Mouse (Mus musculus) cortical plate, adult 2 months (tissue): ENCODE results near the gene Mpo.

ENCODE experiments used
- CTCF ChIP-seq: fragments of 200-500 bp; IDR thresholded peaks from 2 replicates; pipeline ENCODE4 v1.5.1; 2011; ENCODE audit warnings: mild to moderate bottlenecking, control low read depth, low read length; ENCODE audit not compliant: insufficient read depth; ENCODE audit errors: extremely low read depth
- POLR2A ChIP-seq: fragments of 200-500 bp; IDR thresholded peaks from 2 replicates; pipeline ENCODE4 v1.6.1; 2011; ENCODE audit warnings: mild to moderate bottlenecking, low read length, control low read depth; ENCODE audit not compliant: insufficient read depth; ENCODE audit errors: extremely low read depth

DNA sequence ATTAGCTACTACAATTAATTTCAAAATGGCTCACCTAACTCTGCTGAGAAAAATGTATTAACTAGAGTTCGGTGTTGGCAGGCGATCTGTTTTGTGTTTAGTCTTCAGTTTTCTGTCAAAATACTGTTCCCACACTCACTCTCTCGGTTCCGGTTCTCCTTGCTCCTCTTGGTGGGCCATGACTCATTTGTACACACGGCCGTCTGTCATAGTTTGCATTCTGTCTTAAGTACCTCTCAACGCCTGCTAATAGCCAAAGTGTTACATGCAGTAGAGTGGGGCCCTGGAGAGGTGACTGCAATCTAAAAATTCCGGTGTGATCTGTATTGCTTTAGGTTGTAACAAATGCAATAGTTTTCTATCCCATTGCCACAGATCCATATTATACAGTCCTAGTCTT lies 47.3 kb downstream of the Mpo start:
- TF ChIP-seq CTCF: no peak
- no peak for TF ChIP-seq POLR2A
